In genomic region chr17:78766084-78766483, GRCm38 (mm10) we compare ENCODE assay signal across 30 mouse cellular contexts.
"Had no signal": no experiment of that assay in that cellular context is flagged by ENCODE, and none has a peak within 500 bp of the region (broad histone marks: within the 10 kb centered on the region; RNA-seq: fewer than 3 reads in every experiment).

No protein-coding gene starts in this region.

- H3K4me2 ChIP-seq: limb, embryonic 12.5 days; limb, embryonic 13.5 days; limb, embryonic 15.5 days; liver, embryonic 11.5 days; liver, embryonic 12.5 days; liver, embryonic 13.5 days; liver, embryonic 15.5 days; lung, embryonic 14.5 days; lung, embryonic 15.5 days; midbrain, embryonic 11.5 days; midbrain, embryonic 12.5 days; midbrain, embryonic 13.5 days; midbrain, embryonic 15.5 days; neural tube, embryonic 12.5 days had no signal

- H3K9me3 ChIP-seq: limb, embryonic 10.5 days; limb, embryonic 12.5 days; limb, embryonic 13.5 days; limb, embryonic 15.5 days; liver, embryonic 12.5 days; liver, embryonic 13.5 days; liver, embryonic 15.5 days; lung, embryonic 15.5 days; megakaryocyte, embryonic 14.5 days; midbrain, embryonic 10.5 days; midbrain, embryonic 12.5 days; midbrain, embryonic 13.5 days; midbrain, embryonic 15.5 days; neural tube, embryonic 12.5 days had no signal

- H3K4me3 ChIP-seq: limb, embryonic 10.5 days; limb, embryonic 12.5 days; limb, embryonic 13.5 days; limb, embryonic 15.5 days; liver, embryonic 12.5 days; liver, embryonic 13.5 days; liver, embryonic 15.5 days; lung, embryonic 15.5 days; megakaryocyte, embryonic 14.5 days; midbrain, embryonic 10.5 days; midbrain, embryonic 12.5 days; midbrain, embryonic 13.5 days; midbrain, embryonic 15.5 days; myocyte; neural tube, embryonic 12.5 days had no signal

- DNase-seq: left cerebral cortex, postnatal 4 days; liver; liver, embryonic 13.5 days; liver, postnatal 0 days; lung, adult 18-20 months; lung, adult 2 months; lung, embryonic 14.5 days; lung, postnatal 10 days; lung, postnatal 14 days; lung, postnatal 36 days; lung, postnatal 4 days; midbrain, embryonic 14.5 days had no signal

- H3K9ac ChIP-seq: limb, embryonic 12.5 days; limb, embryonic 13.5 days; limb, embryonic 15.5 days; liver, embryonic 12.5 days; liver, embryonic 13.5 days; liver, embryonic 14.5 days; liver, embryonic 15.5 days; liver, postnatal 0 days; lung, embryonic 14.5 days; lung, embryonic 15.5 days; midbrain, embryonic 12.5 days; midbrain, embryonic 13.5 days; midbrain, embryonic 15.5 days; neural tube, embryonic 12.5 days had no signal

- H3K27ac ChIP-seq: limb, embryonic 10.5 days; limb, embryonic 12.5 days; limb, embryonic 13.5 days; limb, embryonic 15.5 days; liver, embryonic 12.5 days; liver, embryonic 13.5 days; liver, embryonic 14.5 days; liver, embryonic 15.5 days; lung, embryonic 15.5 days; macrophage; midbrain, embryonic 10.5 days; midbrain, embryonic 12.5 days; midbrain, embryonic 13.5 days; midbrain, embryonic 15.5 days; neural tube, embryonic 12.5 days had no signal

- H3K27me3 ChIP-seq: limb, embryonic 12.5 days; limb, embryonic 13.5 days; limb, embryonic 15.5 days; liver, embryonic 12.5 days; liver, embryonic 13.5 days; liver, embryonic 15.5 days; lung, embryonic 15.5 days; megakaryocyte, embryonic 14.5 days; midbrain, embryonic 12.5 days; midbrain, embryonic 13.5 days; midbrain, embryonic 15.5 days; neural tube, embryonic 12.5 days had no signal

- H3K4me1 ChIP-seq: limb, embryonic 10.5 days; limb, embryonic 12.5 days; limb, embryonic 13.5 days; limb, embryonic 15.5 days; liver, embryonic 13.5 days; liver, embryonic 15.5 days; lung, embryonic 15.5 days; megakaryocyte, embryonic 14.5 days; midbrain, embryonic 10.5 days; midbrain, embryonic 12.5 days; midbrain, embryonic 13.5 days; midbrain, embryonic 15.5 days; neural tube, embryonic 12.5 days had no signal
